Mouse (Mus musculus) heart, postnatal 14 days (tissue): ENCODE results near the gene Gm49353. TPM values are rescaled to one million over a fixed set of nuclear protein-coding genes. Genes with fewer than 3 reads are reported as not detected.

ENCODE experiments used
- total RNA-seq, 2 experiments: library from RNA; stranded (reverse); gene quantifications; 2 replicates each; pipeline ENCODE4 v1.2.3; 2021

Gm49353 gene
- total RNA-seq, 2 experiments from 2014 or later = not detected

Other genes starting within 250 kb of the Gm49353 start
- not detected for gene 2310057J18Rik, start 212.7 kb upstream of the Gm49353 start, total RNA-seq
- gene Soga3, start 55.1 kb upstream of the Gm49353 start, total RNA-seq = not detected
- under 1 TPM; 0.07 TPM for gene 9330159F19Rik, start 12.7 kb downstream of the Gm49353 start, total RNA-seq
- gene Echdc1, start 114.2 kb downstream of the Gm49353 start, total RNA-seq = 10 to 100 TPM; 28.1 to 28.5 TPM
- gene Rnf146, start 163.5 kb downstream of the Gm49353 start, total RNA-seq = 10 to 100 TPM; 53.7 to 59.1 TPM